Mouse (Mus musculus) ES-Bruce4 (cell line): ENCODE measurements around the gene Zfp575. TPM values are rescaled to one million over a fixed set of nuclear protein-coding genes. Genes with fewer than 3 reads are reported as not detected.

Experiments used
- H3K27ac ChIP-seq: 2 replicates; pipeline ENCODE4 v1.5.1; 2012; ENCODE audit warnings: low read length, inconsistent platforms; ENCODE audit not compliant: insufficient read depth
- H3K27me3 ChIP-seq: 2 replicates; pipeline ENCODE4 v1.6.1; 2012; ENCODE audit warnings: mild to moderate bottlenecking, low read length, inconsistent platforms; ENCODE audit not compliant: control insufficient read depth, poor library complexity, insufficient read depth, severe bottlenecking
- H3K36me3 ChIP-seq: 2 replicates; pipeline ENCODE4 v1.6.1; 2012; ENCODE audit warnings: inconsistent platforms, mild to moderate bottlenecking, low read length, moderate library complexity; ENCODE audit not compliant: control insufficient read depth, poor library complexity, insufficient read depth, severe bottlenecking
- H3K4me1 ChIP-seq: one replicate; pipeline ENCODE4 v1.8.1; 2011; ENCODE audit warnings: low read length; ENCODE audit not compliant: control insufficient read depth, insufficient read depth
- H3K4me3 ChIP-seq: 2 replicates; pipeline ENCODE4 v1.5.1; 2011; ENCODE audit warnings: low read depth, mild to moderate bottlenecking, low read length
- H3K9ac ChIP-seq: 2 replicates; pipeline ENCODE4 v1.6.1; 2012; ENCODE audit warnings: low read depth, mild to moderate bottlenecking, inconsistent platforms; ENCODE audit not compliant: poor library complexity, severe bottlenecking
- H3K9me3 ChIP-seq: replicated peaks from 2 replicates; pipeline ENCODE4 v1.6.1; 2012; ENCODE audit warnings: mild to moderate bottlenecking, low read length, inconsistent platforms; ENCODE audit not compliant: control insufficient read depth, poor library complexity, insufficient read depth, severe bottlenecking
- CTCF ChIP-seq: IDR thresholded peaks from one replicate; pipeline ENCODE4 v1.8.1; 2011; ENCODE audit warnings: low read depth, low read length
- EP300 ChIP-seq: IDR thresholded peaks from 2 replicates; pipeline ENCODE4 v1.6.1; 2011; ENCODE audit warnings: low read depth, low read length; ENCODE audit not compliant: insufficient read depth
- POLR2A ChIP-seq: IDR thresholded peaks from one replicate; pipeline ENCODE4 v1.8.1; 2011; ENCODE audit warnings: low read length; ENCODE audit not compliant: insufficient read depth
- polyA plus RNA-seq: library from polyadenylated mRNA; stranded (reverse); fragments of >200 nt; gene quantifications from 2 replicates; pipeline ENCODE4 v1.2.4, GENCODE M21; 2011; ENCODE audit warnings: low read depth; ENCODE audit not compliant: missing spikeins, insufficient read depth, insufficient read length

The Zfp575 gene
- polyA plus RNA-seq, 1 experiment: 1.4 TPM

DNA sequence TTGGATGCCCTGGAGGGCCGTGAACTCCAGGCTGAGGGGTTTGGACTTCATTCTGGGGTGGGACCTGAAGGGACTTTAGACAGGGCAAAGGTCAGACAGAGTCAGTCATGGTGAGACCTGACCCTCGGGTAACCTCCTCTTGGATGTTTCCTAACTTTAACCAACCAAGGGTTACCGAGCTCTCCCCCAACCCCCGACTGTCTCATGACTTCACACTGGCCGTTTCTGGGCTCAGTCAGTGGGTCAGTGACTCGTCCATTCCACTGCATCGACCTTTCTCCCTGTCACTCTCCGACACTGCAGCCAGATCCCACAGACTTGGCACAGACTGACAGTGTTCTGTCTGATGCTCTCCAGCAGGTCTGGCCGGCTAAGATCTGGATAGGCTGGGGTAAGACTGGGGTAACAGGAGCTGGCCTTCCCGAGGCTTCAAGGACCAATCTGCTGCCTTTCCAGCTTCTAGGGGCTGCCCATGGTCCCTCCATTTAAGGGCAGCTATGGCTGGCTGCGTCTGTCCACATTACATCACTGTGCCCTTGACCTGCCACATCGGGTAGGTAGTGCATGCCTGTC is 13.1 kb downstream of the Zfp575 start:
- no peak overlapping the region for H3K27ac ChIP-seq
- no peak overlapping the region for H3K4me3 ChIP-seq
- no peak overlapping the region for H3K9ac ChIP-seq
- H3K9me3 ChIP-seq: no peaks in the 10 kb centered on the region
- H3K4me1 ChIP-seq: no peaks in the 10 kb centered on the region
- no peaks in the 10 kb centered on the region for H3K36me3 ChIP-seq
- TF ChIP-seq CTCF (no peak), POLR2A (no peak), EP300 (no peak)
- H3K27me3 ChIP-seq: no peaks in the 10 kb centered on the region

GRCm38 (mm10) chr7:24572455-24572854 is 15.0 kb downstream of the Zfp575 start:
- Histone ChIP-seq H3K4me3 (no peak overlapping the region), H3K9ac (no peak overlapping the region), H3K36me3 (peaks cover 9% of the 10 kb centered on the region), H3K4me1 (no peaks in the 10 kb centered on the region), H3K9me3 (no peaks in the 10 kb centered on the region), H3K27ac (no peak overlapping the region), H3K27me3 (no peaks in the 10 kb centered on the region)
- TF ChIP-seq EP300: no peak
- TF ChIP-seq CTCF: peak; percentile 20

- Histone ChIP-seq H3K27ac (no peak overlapping the region), H3K4me3 (no peak overlapping the region), H3K36me3 (peaks cover 21% of the 10 kb centered on the region), H3K27me3 (no peaks in the 10 kb centered on the region), H3K9me3 (no peaks in the 10 kb centered on the region), H3K4me1 (no peaks in the 10 kb centered on the region), H3K9ac (no peak overlapping the region)
- TF ChIP-seq CTCF (no peak), POLR2A (no peak)
These were observed 16.4 kb downstream of the Zfp575 start for GRCm38 (mm10) chr7:24571071-24571470.

- Histone ChIP-seq H3K36me3 (peaks cover 21% of the 10 kb centered on the region), H3K27me3 (no peaks in the 10 kb centered on the region), H3K27ac (no peak overlapping the region), H3K9ac (no peak overlapping the region), H3K4me3 (no peak overlapping the region), H3K4me1 (no peaks in the 10 kb centered on the region), H3K9me3 (no peaks in the 10 kb centered on the region)
- TF ChIP-seq POLR2A (no peak), EP300 (no peak), CTCF (no peak)
These were observed 18.9 kb downstream of the Zfp575 start for GRCm38 (mm10) chr7:24568512-24568911.

DNA sequence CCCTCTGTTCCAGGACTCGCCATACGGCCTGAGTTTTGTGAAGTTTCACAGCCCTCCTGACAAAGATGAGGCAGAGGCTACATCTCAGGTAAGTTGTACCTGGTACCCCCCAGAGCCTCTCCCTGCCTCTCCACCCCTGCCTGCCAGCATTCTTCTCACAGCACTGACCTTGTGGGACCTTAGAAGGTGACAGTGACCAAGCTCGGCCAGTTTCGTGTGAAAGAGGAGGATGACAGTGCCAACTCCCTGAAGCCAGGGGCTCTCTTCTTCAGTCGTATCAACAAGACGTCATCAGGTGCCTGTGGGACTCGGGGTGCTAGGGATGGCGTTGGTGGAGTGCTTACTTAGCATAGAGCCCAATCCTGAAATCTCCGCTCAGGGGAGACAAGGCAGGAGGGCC is 21.2 kb downstream of the Zfp575 start:
- Histone ChIP-seq H3K9ac (no peak overlapping the region), H3K9me3 (no peaks in the 10 kb centered on the region), H3K36me3 (peaks cover 21% of the 10 kb centered on the region), H3K27ac (no peak overlapping the region), H3K27me3 (no peaks in the 10 kb centered on the region), H3K4me1 (peaks cover 3% of the 10 kb centered on the region), H3K4me3 (no peak overlapping the region)
- no peak for TF ChIP-seq CTCF
- TF ChIP-seq EP300: no peak

- TF ChIP-seq EP300: no peak
- TF ChIP-seq CTCF: no peak
- TF ChIP-seq POLR2A: no peak
- no peaks in the 10 kb centered on the region for H3K9me3 ChIP-seq
- H3K4me1 ChIP-seq: peaks cover 3% of the 10 kb centered on the region
- H3K27ac ChIP-seq: no peak overlapping the region
- H3K36me3 ChIP-seq: peaks cover 21% of the 10 kb centered on the region
- no peak overlapping the region for H3K4me3 ChIP-seq
- H3K9ac ChIP-seq: no peak overlapping the region
- no peaks in the 10 kb centered on the region for H3K27me3 ChIP-seq
These were observed 21.8 kb downstream of the Zfp575 start for GRCm38 (mm10) chr7:24565627-24566026.
